Mouse (Mus musculus) macrophage (primary cell): ENCODE measurements around the gene Mylk. TPM values are rescaled to one million over a fixed set of nuclear protein-coding genes. Genes with fewer than 3 reads are reported as not detected.

Source experiments
- H3K27ac ChIP-seq: fragments of 350-480 bp; formaldehyde crosslinking; 2 replicates; pipeline ENCODE4 v1.9.0; 2021
- H3K36me3 ChIP-seq: fragments of 350-480 bp; formaldehyde crosslinking; 2 replicates; pipeline ENCODE4 v1.9.0; 2021; ENCODE audit errors: inconsistent target
- H3K4me3 ChIP-seq: fragments of 350-480 bp; formaldehyde crosslinking; 2 replicates; pipeline ENCODE4 v1.9.0; 2021; ENCODE audit errors: inconsistent target
- H3K79me2 ChIP-seq: fragments of 350-480 bp; formaldehyde crosslinking; 2 replicates; pipeline ENCODE4 v1.9.0; 2021; ENCODE audit errors: inconsistent target
- WGBS: methylation state at CpG from one replicate; pipeline ENCODE4 v1.1.7; 2026; ENCODE audit warnings: inconsistent platforms; ENCODE audit not compliant: missing documents; 5-methylcytosine and 5-hydroxymethylcytosine counted together
- polyA plus RNA-seq: library from polyadenylated mRNA; stranded (reverse); fragments of 250-400 nt; gene quantifications from 3 replicates; pipeline ENCODE4 v1.2.4, GENCODE M21; 2018; ENCODE audit warnings: inconsistent platforms

Gene Mylk
- polyA plus RNA-seq, 1 experiment from 2014 or later = 0.22 TPM

DNA sequence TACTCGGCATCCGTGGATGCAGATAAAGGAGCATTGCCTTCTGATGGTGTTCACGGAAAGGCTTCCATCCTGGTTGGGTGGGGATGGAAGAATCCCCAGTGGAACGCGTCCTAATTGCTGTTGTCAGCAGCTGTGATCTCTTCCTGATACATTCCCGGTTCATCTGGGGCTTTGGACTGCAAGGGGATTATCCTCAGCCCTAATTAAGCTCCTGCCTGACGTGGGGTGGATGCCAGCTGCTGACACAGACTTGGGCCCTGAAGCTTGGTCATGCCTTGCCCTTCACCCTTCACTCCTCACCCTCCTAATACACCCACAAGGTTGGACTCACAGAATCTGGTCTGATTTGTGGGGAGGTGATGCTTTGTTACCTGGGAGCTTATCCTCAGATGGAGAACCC lies 109.1 kb downstream of the Mylk start:
- H3K36me3 ChIP-seq = no peaks in the 10 kb centered on the region
- no peaks in the 10 kb centered on the region for H3K79me2 ChIP-seq
- no peak overlapping the region for H3K27ac ChIP-seq
- 93% methylated on average over 7 of the region's 7 CpGs for WGBS
- H3K4me3 ChIP-seq = no peak overlapping the region

DNA sequence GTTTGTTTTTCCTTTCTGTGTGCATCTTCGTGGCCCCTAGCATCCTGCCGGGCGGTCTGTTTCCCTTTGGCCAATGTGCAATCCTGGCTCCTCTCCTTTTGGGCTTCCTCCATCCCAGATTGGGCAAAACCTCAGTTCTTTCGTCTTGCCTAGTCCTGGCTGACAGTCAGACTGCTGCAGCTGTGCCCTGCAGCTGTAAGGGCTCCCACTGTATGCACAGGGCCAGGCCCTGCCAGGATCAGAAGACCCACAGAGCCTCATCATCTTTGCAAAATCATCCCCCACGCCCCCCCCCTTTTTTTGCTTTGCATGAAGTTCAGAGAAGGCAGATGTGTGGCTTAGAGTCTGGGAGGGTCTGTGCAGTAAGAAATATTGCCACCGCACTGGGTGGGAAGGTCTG lies 110.1 kb downstream of the Mylk start:
- no peak overlapping the region for H3K27ac ChIP-seq
- H3K36me3 ChIP-seq = no peaks in the 10 kb centered on the region
- no peak overlapping the region for H3K4me3 ChIP-seq
- 80% methylated on average over 6 of the region's 6 CpGs for WGBS
- H3K79me2 ChIP-seq = no peaks in the 10 kb centered on the region

DNA sequence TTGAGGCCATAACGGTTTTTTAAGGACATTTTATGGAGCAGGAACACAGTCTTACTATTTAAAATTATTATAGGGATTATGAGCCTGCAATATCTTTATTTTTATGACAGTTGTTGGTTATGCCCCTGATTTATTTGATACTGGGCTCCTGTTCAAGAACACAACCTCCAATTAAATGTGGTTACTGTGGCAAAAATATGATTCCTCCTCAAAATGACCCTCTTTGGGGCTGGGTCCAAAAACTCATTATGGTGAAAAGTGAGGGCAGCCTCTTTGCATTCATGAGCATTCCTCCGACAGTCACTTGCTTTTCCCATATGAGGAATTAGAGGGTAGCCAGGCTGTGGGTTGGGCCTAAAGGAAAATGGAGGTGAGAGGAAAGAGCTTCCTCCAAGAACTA lies 110.7 kb downstream of the Mylk start:
- H3K79me2 ChIP-seq = no peaks in the 10 kb centered on the region

DNA sequence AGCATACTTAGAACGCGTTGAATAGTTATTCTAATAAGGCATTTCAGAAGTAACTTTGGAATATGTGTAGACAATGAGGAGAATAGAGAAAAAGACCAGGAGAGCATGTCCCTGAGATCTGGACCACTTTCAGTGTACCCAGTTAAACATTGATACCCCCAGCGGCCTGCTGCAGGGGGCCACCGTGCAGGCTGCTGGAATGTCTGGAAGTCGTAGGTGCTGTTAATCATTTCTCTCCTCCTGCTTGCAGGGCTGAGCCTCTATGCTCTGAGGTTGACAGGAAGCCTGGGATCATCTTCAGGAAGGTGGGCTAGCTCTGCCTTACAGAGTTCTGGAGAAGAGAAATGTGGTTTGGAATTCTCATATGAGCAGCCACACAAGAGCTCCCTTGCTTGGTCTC lies 112.6 kb downstream of the Mylk start:
- WGBS = 94% methylated on average over 5 of the region's 5 CpGs
- Histone ChIP-seq H3K4me3 (no peak overlapping the region), H3K79me2 (no peaks in the 10 kb centered on the region), H3K27ac (no peak overlapping the region), H3K36me3 (no peaks in the 10 kb centered on the region)

More for the DNA sequence above, 110.7 kb downstream of the Mylk start:
- H3K36me3 ChIP-seq = no peaks in the 10 kb centered on the region
- 74% methylated on average over 2 of the region's 2 CpGs for WGBS
- no peak overlapping the region for H3K4me3 ChIP-seq
- no peak overlapping the region for H3K27ac ChIP-seq

DNA sequence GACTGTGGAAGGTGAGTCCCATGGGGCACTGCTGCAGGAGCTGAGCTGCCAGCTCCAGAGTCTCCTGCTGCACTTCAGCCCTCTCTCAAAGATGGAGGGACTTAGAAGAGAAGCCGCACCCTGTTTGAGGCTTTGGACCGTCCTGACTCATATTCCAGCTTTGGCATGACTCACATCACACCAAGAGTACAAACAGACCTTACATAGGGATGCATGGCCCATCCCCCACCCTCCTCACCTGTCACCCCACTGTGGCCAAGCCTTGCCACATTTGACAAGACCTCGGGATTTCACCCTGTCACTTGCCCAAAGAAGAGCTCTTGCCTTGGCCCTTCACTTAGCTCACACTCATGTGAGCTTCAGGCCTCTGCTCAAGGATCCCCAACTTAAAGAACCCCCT lies 115.8 kb downstream of the Mylk start:
- 85% methylated on average over 3 of the region's 3 CpGs for WGBS
- Histone ChIP-seq H3K27ac (no peak overlapping the region), H3K36me3 (no peaks in the 10 kb centered on the region), H3K79me2 (no peaks in the 10 kb centered on the region), H3K4me3 (no peak overlapping the region)

DNA sequence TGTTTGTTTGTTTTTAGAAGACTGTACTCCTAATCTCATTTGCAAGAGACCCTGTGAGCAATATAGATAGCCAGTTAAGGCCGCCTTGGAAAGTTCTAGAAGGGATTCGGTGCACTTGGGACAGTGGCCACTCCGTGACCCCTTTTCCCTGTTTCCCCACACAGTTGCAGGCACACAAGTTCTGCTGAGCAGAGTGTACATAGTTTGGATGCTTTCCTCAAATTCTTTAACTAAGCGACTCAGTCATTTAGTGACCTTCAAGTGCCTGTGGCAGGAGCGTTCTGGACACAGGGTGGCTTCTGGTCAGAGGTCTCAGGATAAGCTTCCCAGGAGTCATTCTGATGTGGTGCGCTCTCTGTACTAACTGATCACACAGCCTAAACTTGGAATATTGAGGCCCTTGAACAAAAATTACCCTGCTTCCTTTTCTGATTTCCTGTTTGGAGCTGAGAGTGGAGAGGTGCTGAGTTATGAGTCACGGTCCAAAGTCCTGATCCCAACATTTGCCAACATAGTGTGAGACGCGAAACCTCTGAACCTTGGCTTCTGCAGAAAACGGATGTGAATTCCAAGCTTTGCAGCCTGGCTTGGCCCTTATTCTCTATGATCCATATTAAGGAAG lies 116.8 kb downstream of the Mylk start:
- Histone ChIP-seq H3K4me3 (no peak overlapping the region), H3K27ac (no peak overlapping the region), H3K79me2 (no peaks in the 10 kb centered on the region), H3K36me3 (no peaks in the 10 kb centered on the region)
- 85% methylated on average over 10 of the region's 10 CpGs for WGBS

DNA sequence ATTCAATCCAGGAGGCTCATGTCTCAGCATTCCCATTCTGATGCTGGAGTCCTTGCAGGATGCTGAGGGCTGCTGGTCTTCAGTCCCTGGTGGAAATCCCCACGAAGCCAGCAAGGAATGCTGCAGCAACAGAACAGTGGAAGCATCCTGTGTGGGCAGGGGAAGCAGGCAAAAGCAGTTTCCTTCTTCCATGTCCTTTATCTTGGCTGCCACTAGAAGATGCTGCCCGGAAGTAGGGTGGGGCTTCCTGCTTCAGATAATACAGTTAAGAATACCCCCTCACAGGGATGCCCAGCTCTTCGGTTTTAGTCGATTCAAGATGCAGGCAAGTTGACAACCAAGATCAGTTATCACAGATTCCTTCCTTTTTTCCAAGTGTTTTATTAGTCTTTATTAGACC lies 120.4 kb downstream of the Mylk start:
- H3K36me3 ChIP-seq = no peaks in the 10 kb centered on the region
- 56% methylated on average over 4 of the region's 4 CpGs for WGBS
- H3K27ac ChIP-seq = no peak overlapping the region
- H3K79me2 ChIP-seq = no peaks in the 10 kb centered on the region
- H3K4me3 ChIP-seq = no peak overlapping the region

DNA sequence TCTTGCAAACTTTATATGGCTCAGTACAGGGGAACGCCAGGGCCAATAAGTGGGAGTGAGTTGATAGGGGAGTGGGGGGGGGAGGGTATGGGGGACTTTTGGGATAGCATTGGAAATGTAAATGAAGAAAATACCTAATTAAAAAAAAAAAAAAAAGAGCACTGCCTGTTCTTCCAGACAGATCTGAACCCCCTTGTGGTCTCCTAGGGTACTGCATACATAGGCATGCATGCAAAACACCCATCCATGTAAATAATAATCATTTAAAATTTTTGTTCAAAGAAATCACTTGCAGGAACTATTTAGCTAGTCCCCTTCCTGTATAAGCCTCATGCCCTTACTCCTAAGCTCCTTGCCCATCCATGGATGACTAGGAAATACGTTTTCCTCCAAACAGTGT lies 122.2 kb downstream of the Mylk start:
- 100% methylated on average over 1 of the region's 2 CpGs for WGBS

DNA sequence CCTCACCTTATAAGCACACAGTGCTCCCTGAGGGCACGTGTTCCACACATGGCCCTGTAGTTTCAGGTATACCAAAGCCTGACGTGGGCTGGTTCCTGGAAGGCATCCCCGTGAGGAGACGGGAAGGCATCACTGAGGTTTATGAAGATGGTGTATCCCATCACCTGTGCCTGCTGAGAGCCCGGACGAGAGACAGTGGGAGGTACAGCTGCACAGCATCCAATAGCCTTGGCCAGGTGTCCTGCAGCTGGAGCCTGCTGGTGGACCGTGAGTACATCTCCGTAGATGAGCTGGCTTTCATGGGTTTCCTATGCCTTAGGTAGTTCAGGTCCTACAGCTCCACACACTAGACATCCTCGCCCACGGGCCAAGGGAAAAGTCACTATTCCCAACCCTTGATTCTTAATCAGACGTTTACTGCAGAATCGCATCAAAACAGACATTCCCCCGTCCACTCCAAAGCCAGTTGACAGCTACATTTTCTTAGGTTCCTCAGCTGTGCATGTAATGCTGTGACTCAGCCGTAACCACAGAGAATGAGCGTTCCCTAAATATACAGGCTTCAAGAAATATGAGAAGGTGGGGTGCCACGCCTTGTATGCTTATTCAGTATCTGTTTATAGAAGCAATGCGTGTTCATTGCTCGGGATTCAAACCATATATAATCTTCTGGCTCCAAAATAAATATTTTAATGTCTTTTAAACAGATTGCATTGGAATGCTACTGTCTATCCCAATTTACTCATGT lies 135.2 kb downstream of the Mylk start:
- Histone ChIP-seq H3K4me3 (no peak overlapping the region), H3K79me2 (no peaks in the 10 kb centered on the region), H3K36me3 (no peaks in the 10 kb centered on the region), H3K27ac (no peak overlapping the region)
- 70% methylated on average over 18 of the region's 18 CpGs for WGBS

More for the DNA sequence above, 122.2 kb downstream of the Mylk start:
- Histone ChIP-seq H3K4me3 (no peak overlapping the region), H3K36me3 (no peaks in the 10 kb centered on the region), H3K79me2 (no peaks in the 10 kb centered on the region), H3K27ac (no peak overlapping the region)

DNA sequence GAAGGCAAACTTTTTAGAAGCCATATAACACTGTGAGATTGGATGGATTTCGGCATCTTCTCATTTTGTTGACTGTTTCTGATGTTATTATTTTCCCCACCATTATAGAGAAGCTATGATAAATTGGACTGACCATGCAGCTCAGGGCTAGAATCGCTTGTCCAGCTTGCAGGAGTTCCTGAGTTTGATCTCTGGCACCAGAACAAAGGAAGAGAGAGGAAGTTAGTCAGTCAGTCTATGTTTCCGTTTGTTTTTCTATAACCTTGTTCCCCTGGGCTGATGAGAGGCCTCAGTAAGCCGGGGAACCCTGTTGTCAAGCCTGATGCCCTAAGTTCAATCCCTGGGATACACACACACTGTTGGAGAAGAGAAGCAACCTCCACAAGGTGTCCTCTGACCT lies 135.8 kb downstream of the Mylk start:
- Histone ChIP-seq H3K36me3 (no peaks in the 10 kb centered on the region), H3K27ac (no peak overlapping the region), H3K79me2 (no peaks in the 10 kb centered on the region), H3K4me3 (no peak overlapping the region)
- WGBS = 28% methylated on average over 4 of the region's 4 CpGs

DNA sequence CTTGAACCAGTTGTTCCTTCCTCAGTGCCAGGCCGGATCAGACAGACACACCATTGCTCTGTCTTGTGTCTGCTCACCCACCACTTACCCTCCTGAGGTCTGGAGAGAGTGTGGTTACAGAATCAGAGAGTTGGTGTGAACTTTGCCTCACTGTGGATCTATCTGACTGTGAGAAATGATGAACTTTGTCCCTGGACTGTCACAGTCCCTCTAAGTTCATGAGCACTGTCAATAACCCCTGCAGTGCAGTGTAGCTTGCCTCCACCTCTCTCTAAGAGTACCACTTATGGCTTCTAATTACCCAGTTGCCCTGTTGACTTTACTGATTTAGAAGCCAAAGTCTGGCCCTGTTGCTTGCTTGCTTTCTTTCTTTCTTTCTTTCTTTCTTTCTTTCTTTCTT lies 142.0 kb downstream of the Mylk start:
- Histone ChIP-seq H3K36me3 (no peaks in the 10 kb centered on the region), H3K79me2 (no peaks in the 10 kb centered on the region), H3K27ac (no peak overlapping the region), H3K4me3 (no peak overlapping the region)
- WGBS = 100% methylated on average over 1 of the region's 1 CpGs

DNA sequence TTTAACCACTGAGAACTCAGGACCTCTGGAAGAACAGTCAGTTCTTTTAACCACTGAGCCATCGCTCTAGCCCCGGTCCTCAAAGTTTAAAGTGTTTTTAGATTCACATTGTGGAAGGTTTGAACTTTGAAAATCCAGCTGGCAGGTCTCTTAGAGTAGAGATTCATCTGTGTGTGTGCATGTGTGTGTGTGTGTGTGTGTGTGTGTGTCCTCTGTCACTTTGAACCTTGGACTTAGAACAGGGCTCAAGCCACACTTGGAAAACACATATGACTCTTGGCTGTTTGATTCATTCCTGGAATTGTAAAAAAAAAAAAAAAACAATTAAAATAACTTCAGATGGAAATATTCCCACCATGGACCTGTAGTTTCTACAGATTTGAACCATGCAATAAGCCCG lies 149.0 kb downstream of the Mylk start:
- H3K36me3 ChIP-seq = no peaks in the 10 kb centered on the region
- WGBS = 100% methylated on average over 3 of the region's 3 CpGs
- H3K79me2 ChIP-seq = no peaks in the 10 kb centered on the region
- H3K27ac ChIP-seq = no peak overlapping the region
- H3K4me3 ChIP-seq = no peak overlapping the region

DNA sequence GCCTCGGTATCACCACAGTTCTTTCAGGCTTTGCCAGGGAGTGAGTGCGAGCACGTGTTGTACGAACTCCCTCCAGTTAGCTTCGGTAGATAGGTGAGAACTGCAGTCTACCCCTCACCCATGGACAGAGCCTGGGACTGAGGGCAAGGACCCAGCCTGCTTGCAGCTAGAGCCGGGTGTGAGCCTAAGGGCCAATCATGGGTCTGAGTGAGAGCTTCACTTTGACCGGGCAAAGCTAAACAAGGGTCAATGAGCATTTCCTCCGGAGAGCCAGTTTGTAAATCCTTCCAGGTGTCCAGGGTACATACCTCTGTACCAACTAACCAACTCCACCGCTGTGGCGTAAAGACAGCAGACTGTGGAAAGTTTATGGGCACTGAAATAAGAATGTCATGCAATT lies 150.9 kb downstream of the Mylk start:
- H3K79me2 ChIP-seq = no peaks in the 10 kb centered on the region
- no peaks in the 10 kb centered on the region for H3K36me3 ChIP-seq
- no peak overlapping the region for H3K4me3 ChIP-seq
- 88% methylated on average over 10 of the region's 10 CpGs for WGBS
- no peak overlapping the region for H3K27ac ChIP-seq

DNA sequence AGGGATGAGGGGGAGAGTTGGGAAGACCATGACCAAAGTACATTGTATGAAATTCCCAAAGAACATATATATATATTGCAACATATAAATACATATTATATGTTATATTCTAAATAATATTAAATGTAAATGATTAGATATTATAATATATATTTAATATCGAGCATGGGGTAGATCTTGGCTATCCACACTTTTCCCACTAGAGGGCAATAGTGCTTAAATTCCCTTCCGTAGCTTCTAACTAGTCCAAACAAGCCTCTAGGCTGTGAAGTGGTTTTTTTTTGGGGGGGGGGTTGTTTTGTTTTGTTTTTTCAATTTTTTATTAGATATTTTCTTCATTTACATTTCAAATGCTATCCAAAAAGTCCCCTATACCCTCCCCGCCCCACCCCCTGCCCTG lies 152.0 kb downstream of the Mylk start:
- H3K27ac ChIP-seq = no peak overlapping the region
- 0% methylated on average over 2 of the region's 3 CpGs for WGBS
- H3K36me3 ChIP-seq = no peaks in the 10 kb centered on the region
- H3K4me3 ChIP-seq = no peak overlapping the region
- no peaks in the 10 kb centered on the region for H3K79me2 ChIP-seq

DNA sequence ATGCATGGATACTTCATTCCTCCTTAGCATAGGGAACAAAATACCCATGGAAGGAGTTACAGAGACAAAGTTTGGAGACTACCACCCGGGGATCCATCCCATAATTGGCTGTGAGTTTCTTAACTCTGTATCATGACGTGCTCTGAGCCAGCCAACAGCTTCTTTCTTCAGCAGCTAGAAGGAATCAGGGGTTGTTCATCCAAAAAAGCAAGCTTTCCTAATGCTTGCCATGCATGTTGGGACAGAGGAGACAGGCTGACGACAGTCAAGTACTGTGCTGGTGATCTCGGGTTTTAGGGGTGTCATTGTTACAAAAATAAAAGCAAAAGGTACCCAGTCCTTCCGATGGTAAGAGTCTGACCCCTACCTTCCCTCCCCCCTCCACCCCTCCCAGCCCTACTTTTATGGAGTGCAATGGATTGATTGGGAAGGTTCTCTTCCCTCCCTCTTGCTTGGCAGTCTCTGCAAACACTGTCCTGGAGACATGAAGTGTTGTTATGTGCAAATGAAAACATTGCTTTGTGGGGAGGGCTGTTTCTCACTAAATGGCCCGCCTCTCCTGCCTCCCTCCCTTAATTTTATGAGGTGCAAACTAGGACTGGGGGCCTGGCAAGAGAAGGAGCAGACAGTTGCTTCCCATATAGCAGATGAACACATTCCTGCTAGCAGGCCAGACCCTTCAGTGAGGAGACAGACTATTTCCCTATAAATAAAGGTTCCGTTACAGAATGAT lies 153.2 kb downstream of the Mylk start:
- no peak overlapping the region for H3K4me3 ChIP-seq
- H3K79me2 ChIP-seq = no peaks in the 10 kb centered on the region
- WGBS = 84% methylated on average over 7 of the region's 7 CpGs
- no peaks in the 10 kb centered on the region for H3K36me3 ChIP-seq
- no peak overlapping the region for H3K27ac ChIP-seq
